Mouse (Mus musculus): Measurements from ENCODE around the gene Otof. TPM values are rescaled to one million over a fixed set of nuclear protein-coding genes. Genes with fewer than 3 reads are reported as not detected.
A peak's percentile ranks its signal among the peaks of the same experiment; 100 is the strongest.

Gene Otof
- polyA plus RNA-seq, 1 experiment from 2014 or later = 0.23 TPM

DNA sequence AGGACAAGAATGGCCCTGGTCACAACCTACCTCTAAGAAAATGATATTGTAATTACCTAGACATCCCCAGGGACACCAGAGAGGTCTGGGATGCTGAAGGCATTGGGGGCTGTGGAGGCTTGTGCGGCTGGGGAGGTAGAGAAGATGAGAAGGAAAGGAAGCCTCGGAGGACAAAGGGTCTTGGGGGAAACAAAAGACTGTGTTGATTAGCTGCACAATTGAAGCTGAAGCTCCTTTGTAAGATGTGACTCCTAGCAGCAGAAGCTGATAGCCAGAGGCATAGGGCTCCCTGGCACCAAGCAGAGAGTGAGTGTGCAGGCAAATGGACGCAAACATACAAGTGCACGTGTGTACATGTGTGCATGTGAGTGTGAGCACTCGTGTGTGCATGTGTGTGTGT, 45.1 kb downstream of the Otof start:
- ATAC-seq (ENCODE audit: low FRiP score) = no peak
- H3K9ac ChIP-seq = peak overlapping the region; percentile 29; the same call in 1 of the 2 replicates
- H3K4me2 ChIP-seq = no peak overlapping the region
- H3K9me3 ChIP-seq = no peaks in the 10 kb centered on the region
- H3K36me3 ChIP-seq (replicated peaks) = no peaks in the 10 kb centered on the region
- no peak overlapping the region for H3K27ac ChIP-seq
- peaks cover 8% of the 10 kb centered on the region; the same call in 1 of the 2 replicates for H3K4me1 ChIP-seq
- H3K27me3 ChIP-seq = no peaks in the 10 kb centered on the region
- 21% methylated on average over 5 of the region's 5 CpGs for whole genome bisulfite sequencing
- no peak overlapping the region for H3K4me3 ChIP-seq (replicated peaks)

DNA sequence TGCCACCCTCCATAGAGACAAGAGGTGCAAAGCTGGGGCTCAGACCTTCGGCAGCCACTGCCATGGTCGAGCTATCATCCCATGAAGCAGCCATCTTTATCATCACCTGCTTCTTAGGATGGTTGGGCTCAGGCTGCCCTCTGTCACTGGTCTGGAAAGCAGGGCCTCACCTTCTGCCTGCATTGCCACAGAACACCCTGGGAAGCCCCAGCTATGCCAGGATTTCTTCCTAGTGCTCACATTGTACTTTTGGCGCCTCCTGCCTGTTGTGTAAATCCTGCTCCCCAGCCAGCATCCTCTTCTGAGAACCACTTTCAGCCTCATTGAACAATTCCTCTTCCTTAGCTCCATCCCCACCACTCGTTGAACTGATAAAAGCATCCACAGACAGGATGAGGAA, 45.9 kb downstream of the Otof start:
- no peak overlapping the region for H3K4me2 ChIP-seq
- no peaks in the 10 kb centered on the region for H3K9me3 ChIP-seq
- WGBS = 55% methylated on average over 4 of the region's 4 CpGs
- H3K27ac ChIP-seq = no peak overlapping the region
- no peaks in the 10 kb centered on the region for H3K27me3 ChIP-seq
- no peaks in the 10 kb centered on the region for H3K36me3 ChIP-seq (replicated peaks)
- H3K4me1 ChIP-seq = peaks cover 13% of the 10 kb centered on the region; the same call in 1 of the 2 replicates
- H3K4me3 ChIP-seq (replicated peaks) = no peak overlapping the region
- no peak for ATAC-seq (ENCODE audit: low FRiP score)
- no peak overlapping the region for H3K9ac ChIP-seq

DNA sequence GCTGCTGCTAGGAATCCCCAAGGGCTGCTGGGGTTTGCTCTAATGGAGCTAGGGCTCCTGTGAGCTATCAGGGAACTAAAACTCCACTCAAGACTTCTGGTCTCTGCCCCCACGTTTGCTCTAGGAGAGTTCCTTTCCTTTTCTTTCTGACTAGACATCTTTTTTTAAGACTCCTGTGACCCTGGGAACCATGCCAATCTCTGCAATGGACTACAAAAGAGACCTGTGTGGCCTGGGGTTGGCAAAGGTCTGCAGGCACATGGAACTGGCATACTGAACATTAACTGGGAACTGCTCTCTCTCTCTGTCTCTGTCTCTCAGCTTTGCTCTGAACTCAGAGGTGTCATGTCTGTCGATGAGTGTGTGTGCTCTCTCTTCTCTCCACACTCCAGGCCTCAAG, 46.4 kb downstream of the Otof start:
- Histone ChIP-seq H3K27ac (no peak overlapping the region), H3K4me2 (no peak overlapping the region), H3K4me1 (peaks cover 13% of the 10 kb centered on the region; the same call in 1 of the 2 replicates), H3K9me3 (no peaks in the 10 kb centered on the region), H3K4me3 (replicated peaks) (no peak overlapping the region), H3K36me3 (replicated peaks) (no peaks in the 10 kb centered on the region), H3K9ac (no peak overlapping the region), H3K27me3 (no peaks in the 10 kb centered on the region)
- ATAC-seq (ENCODE audit: low FRiP score) = no peak
- 68% methylated on average over 2 of the region's 2 CpGs for WGBS

DNA sequence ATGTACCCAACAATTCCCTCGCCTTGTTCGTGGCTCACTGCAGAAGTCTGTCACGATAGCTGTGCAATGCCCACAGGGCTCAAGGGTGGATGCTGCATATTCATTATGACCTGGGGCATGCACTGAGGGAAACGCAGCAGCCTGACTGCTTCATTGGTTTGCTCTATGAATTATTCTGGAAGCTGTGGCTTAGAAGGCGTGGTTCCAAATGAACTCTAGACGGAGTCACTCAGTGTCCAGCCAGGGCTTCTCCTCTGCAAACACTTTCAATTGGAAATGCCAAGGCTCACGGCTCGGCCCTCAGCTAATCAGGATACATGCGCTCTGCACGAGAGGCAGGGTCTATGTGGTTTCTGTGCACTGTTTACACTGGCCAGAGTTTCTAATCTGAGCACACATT, 50.2 kb downstream of the Otof start:
- Histone ChIP-seq H3K4me2 (no peak overlapping the region), H3K4me1 (peaks cover 19% of the 10 kb centered on the region), H3K27me3 (peaks cover 17% of the 10 kb centered on the region; the same call in 1 of the 2 replicates), H3K9ac (no peak overlapping the region), H3K4me3 (replicated peaks) (no peak overlapping the region), H3K36me3 (replicated peaks) (no peaks in the 10 kb centered on the region), H3K27ac (no peak overlapping the region), H3K9me3 (no peaks in the 10 kb centered on the region)
- WGBS = 73% methylated on average over 10 of the region's 10 CpGs
- no peak for ATAC-seq (ENCODE audit: low FRiP score)

DNA sequence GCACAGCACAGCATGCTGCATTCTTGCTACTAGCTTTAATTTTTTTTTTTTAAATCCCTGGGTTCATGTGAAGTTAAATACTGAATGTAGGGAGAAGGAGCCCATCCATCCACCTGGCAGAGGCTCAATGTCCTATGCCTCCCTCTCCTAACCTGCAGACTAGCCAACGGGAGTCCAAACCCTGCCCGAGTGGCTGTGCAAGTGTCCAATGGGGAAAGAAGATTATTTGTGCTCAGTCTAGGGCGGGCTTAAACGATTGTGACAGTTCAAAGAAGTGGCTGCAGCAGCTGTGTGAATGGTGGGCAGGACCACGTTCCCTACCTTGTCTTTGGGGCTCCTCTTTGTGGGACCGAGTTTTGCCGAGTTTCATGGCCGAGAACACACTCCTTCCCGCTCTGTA, 54.9 kb downstream of the Otof start:
- H3K27ac ChIP-seq = no peak overlapping the region
- ATAC-seq (ENCODE audit: low FRiP score) = no peak
- H3K4me2 ChIP-seq = peak overlapping the region; percentile 43
- 0 out of 2 replicates have a peak overlapping the region, but pooled peaks have one; percentile 11 for H3K4me3 ChIP-seq (replicated peaks)
- no peak overlapping the region; the same call in 1 of the 2 replicates for H3K9ac ChIP-seq
- peaks cover 48% of the 10 kb centered on the region for H3K27me3 ChIP-seq
- H3K4me1 ChIP-seq = peaks cover 18% of the 10 kb centered on the region
- H3K36me3 ChIP-seq (replicated peaks) = no peaks in the 10 kb centered on the region
- no peaks in the 10 kb centered on the region for H3K9me3 ChIP-seq
- 3% methylated on average over 9 of the region's 9 CpGs for WGBS

DNA sequence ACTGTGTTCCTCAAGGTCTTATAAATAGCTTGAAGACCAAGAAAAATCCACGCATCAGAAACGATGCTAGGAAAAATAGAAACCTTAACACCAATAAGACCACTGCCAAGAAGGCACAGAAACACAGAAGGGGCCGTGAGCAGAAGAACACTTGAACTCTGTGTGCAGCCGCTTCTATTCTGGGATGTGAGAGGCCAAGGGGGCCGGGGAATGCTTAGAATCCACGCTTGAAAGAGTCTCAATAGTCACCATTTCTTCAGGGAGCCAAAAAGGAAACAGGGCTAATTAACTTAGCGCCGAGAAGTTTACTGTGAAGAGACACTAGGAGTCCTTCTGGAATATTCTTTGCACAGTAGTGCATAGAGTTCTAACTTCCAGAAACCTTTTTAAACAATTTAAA, 60.6 kb downstream of the Otof start:
- no peak for ATAC-seq (ENCODE audit: low FRiP score)
- Histone ChIP-seq H3K4me1 (peaks cover 10% of the 10 kb centered on the region; the same call in 1 of the 2 replicates), H3K36me3 (replicated peaks) (no peaks in the 10 kb centered on the region), H3K9ac (no peak overlapping the region), H3K4me3 (replicated peaks) (no peak overlapping the region), H3K9me3 (no peaks in the 10 kb centered on the region), H3K4me2 (no peak overlapping the region), H3K27me3 (peaks cover 43% of the 10 kb centered on the region), H3K27ac (no peak overlapping the region)
- 6% methylated on average over 8 of the region's 8 CpGs for WGBS

DNA sequence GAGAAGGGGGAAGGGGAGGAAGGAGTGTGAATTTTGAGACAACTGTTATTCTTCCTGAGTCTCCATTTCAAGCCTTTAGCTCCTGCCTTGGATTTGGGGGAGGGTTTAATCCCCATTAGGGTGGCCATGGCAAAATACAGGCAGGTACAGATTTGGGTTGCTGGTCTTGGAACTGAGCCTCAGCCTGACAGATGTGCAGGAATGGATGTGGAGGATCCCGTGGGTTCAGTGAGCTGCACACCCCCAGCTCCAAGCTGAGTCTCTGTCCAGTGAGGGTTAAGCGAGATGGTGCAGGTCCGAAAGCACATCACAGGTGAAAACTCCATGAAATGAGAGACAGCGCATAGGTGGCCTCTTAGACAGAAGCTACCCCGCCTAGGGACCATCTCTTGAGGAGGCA, 61.2 kb downstream of the Otof start:
- H3K27ac ChIP-seq = no peak overlapping the region
- 85% methylated on average over 5 of the region's 5 CpGs for WGBS
- no peaks in the 10 kb centered on the region for H3K36me3 ChIP-seq (replicated peaks)
- ATAC-seq (ENCODE audit: low FRiP score) = no peak
- peaks cover 39% of the 10 kb centered on the region for H3K27me3 ChIP-seq
- peaks cover 10% of the 10 kb centered on the region; the same call in 1 of the 2 replicates for H3K4me1 ChIP-seq
- no peaks in the 10 kb centered on the region for H3K9me3 ChIP-seq
- H3K4me2 ChIP-seq = no peak overlapping the region
- no peak overlapping the region for H3K9ac ChIP-seq
- no peak overlapping the region for H3K4me3 ChIP-seq (replicated peaks)

DNA sequence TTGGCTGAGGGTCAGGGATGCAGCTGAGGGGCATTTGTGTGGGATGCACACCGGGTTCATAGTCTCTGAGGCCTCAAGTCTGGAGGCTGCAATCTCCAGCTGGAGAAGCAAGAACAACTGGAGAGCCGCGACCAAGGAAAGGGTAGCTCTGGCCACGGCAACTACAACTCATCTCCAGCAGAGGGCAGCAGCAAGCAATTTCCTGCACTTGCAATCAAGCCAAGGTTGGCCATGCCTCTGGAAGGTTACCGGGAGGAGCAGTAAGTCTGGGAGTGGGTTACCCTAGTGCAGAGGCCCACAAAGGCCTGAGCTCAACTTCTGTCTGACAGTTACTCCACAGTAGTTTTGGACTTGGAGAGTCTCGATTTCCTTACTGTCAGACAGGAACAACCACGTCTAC, 70.3 kb downstream of the Otof start:
- Histone ChIP-seq H3K9me3 (no peaks in the 10 kb centered on the region), H3K4me2 (no peak overlapping the region), H3K9ac (no peak overlapping the region), H3K36me3 (replicated peaks) (no peaks in the 10 kb centered on the region), H3K4me1 (no peaks in the 10 kb centered on the region), H3K27ac (no peak overlapping the region), H3K27me3 (0 out of 2 replicates have a peak, but pooled peaks cover 4% of the 10 kb centered on the region), H3K4me3 (replicated peaks) (no peak overlapping the region)
- ATAC-seq (ENCODE audit: low FRiP score) = 0 out of 2 replicates have a peak, but pooled peaks have one; percentile 17
- WGBS = 27% methylated on average over 7 of the region's 7 CpGs

DNA sequence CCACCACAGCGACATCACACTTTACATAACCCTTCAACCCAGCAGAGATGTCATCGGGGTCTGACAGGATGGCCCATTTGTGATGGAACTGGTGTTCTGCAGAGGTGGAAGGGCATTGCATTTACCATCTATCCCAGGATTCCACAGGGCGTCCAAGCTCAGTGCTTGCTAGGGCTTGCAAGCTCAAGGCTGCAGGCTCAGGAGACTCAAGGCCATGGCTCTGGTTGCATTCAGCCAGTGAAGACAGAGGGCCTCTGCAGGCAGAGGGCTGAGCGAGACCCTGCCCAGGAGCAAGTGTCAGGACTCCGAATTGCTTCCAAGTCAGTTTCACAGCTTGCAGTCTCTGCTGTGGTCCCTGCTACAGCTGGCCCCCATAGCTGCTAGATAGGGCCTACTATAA, 71.9 kb downstream of the Otof start:
- ATAC-seq (ENCODE audit: low FRiP score) = no peak
- Histone ChIP-seq H3K36me3 (replicated peaks) (no peaks in the 10 kb centered on the region), H3K9me3 (no peaks in the 10 kb centered on the region), H3K4me2 (no peak overlapping the region), H3K4me3 (replicated peaks) (no peak overlapping the region), H3K27me3 (0 out of 2 replicates have a peak, but pooled peaks cover 4% of the 10 kb centered on the region), H3K27ac (no peak overlapping the region), H3K9ac (no peak overlapping the region), H3K4me1 (no peaks in the 10 kb centered on the region)
- WGBS = 89% methylated on average over 5 of the region's 5 CpGs

DNA sequence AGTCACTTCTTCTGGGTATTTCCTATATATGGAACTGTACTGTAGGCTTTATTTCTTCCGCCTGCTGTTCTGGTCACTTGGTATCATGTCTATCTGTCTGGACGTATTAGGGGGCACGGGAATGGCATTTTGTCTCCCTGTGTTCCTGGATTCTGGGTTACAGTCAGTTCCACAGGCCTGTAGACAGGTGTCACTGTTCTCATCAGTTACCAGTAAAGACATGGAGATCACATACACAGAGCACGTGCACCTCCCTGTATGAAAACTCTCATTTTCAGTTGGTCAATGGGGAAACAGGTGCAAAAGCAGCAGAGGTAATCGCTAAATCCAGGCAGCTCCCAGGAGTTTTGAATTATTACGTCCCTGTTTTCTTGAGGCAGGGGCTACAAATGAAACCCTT, 74.0 kb downstream of the Otof start:
- H3K36me3 ChIP-seq (replicated peaks) = no peaks in the 10 kb centered on the region
- H3K4me1 ChIP-seq = no peaks in the 10 kb centered on the region
- H3K9ac ChIP-seq = no peak overlapping the region
- no peaks in the 10 kb centered on the region for H3K9me3 ChIP-seq
- no peak overlapping the region for H3K27ac ChIP-seq
- WGBS = 78% methylated on average over 6 of the region's 6 CpGs
- no peak overlapping the region for H3K4me2 ChIP-seq
- H3K4me3 ChIP-seq (replicated peaks) = no peak overlapping the region
- H3K27me3 ChIP-seq = 0 out of 2 replicates have a peak, but pooled peaks cover 4% of the 10 kb centered on the region
- ATAC-seq (ENCODE audit: low FRiP score) = no peak

DNA sequence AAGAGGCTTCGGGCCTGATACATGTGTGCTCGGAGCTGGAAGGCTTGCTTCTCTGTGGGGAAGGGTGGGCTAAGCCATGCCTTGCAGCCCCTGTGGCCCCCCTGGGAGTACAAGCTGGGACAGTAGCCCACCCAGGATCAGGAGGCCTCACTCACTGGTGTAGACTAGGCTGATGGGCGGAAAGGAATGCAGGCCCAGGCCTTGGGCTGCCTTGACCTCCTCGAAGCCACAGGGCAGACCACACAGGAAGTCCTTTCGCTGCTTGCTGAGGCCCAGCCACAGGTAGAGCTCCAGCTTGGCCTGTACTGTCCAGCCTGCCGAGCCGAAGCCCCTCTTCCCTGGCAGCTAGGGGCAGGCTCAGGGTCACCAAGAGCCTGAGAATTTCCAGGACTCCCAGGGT, 78.9 kb downstream of the Otof start:
- Histone ChIP-seq H3K9ac (no peak overlapping the region), H3K27me3 (no peaks in the 10 kb centered on the region), H3K27ac (no peak overlapping the region), H3K9me3 (no peaks in the 10 kb centered on the region), H3K4me3 (replicated peaks) (no peak overlapping the region), H3K4me2 (no peak overlapping the region), H3K4me1 (no peaks in the 10 kb centered on the region), H3K36me3 (replicated peaks) (no peaks in the 10 kb centered on the region)
- ATAC-seq (ENCODE audit: low FRiP score) = no peak
- 59% methylated on average over 7 of the region's 7 CpGs for WGBS

DNA sequence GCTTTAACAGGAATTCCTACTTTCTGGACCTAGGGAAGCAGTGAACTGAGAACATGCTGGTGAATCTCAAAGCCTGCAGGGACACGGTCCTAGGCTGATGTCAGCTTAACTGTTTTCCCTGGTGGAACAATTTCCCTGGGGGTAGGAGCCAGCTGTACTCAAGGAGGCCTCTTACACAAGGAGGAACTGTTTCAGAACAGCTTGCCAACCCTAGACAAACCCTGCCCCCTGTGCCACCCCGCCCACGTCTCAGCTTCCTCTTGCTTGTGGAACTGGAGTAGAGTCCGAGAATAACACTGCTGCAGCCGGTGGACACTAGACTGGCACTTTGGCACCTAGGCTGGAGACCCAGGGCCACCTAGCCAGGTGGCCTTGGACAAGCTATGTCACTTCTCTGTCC, 92.3 kb downstream of the Otof start:
- Histone ChIP-seq H3K36me3 (replicated peaks) (no peaks in the 10 kb centered on the region), H3K4me2 (no peak overlapping the region), H3K4me1 (no peaks in the 10 kb centered on the region), H3K27me3 (no peaks in the 10 kb centered on the region), H3K27ac (no peak overlapping the region), H3K9ac (no peak overlapping the region), H3K4me3 (replicated peaks) (no peak overlapping the region), H3K9me3 (no peaks in the 10 kb centered on the region)
- no peak for ATAC-seq (ENCODE audit: low FRiP score)
- WGBS = 83% methylated on average over 5 of the region's 5 CpGs

DNA sequence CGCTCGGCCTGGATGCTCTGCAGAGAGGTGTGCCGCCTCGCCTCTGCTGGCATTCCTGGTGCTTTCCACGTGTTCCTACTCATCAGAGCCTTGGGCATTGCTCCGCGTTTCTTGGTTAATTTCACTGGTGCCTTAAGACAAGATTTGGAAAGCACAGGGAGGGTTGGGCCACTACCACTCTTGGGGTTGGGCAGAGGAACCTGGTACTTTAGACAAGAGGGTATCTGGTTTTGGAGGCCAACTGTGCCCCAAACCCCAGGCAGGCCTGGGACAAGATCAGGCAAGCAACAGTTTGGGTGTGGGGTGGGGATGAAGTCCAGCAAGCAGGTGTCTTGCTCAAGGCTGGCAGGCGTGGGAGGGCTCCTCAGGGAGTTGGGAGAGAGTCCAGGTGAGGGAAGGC, 94.3 kb downstream of the Otof start:
- no peaks in the 10 kb centered on the region for H3K9me3 ChIP-seq
- ATAC-seq (ENCODE audit: low FRiP score) = no peak
- H3K4me1 ChIP-seq = no peaks in the 10 kb centered on the region
- WGBS = 73% methylated on average over 8 of the region's 8 CpGs
- H3K4me3 ChIP-seq (replicated peaks) = no peak overlapping the region
- H3K36me3 ChIP-seq (replicated peaks) = no peaks in the 10 kb centered on the region
- H3K4me2 ChIP-seq = no peak overlapping the region
- no peak overlapping the region for H3K27ac ChIP-seq
- H3K9ac ChIP-seq = no peak overlapping the region
- no peaks in the 10 kb centered on the region for H3K27me3 ChIP-seq

Data from forebrain, embryonic 12.5 days (tissue).